Mouse (Mus musculus) frontal cortex, postnatal 25 days (tissue): ENCODE results near the gene Kpna2.
"Not testable (repeated sequence)": the region's sequence is repeated elsewhere in the genome, so short reads cannot be mapped to it uniquely, and the experiment has no call there.

Experiments used
- DNase-seq, 2 experiments: peaks; one replicate each; pipeline ENCODE4 v3.0.0; 2022; ENCODE audit warnings: low spot score in 2 of 2

Kpna2 gene

DNA sequence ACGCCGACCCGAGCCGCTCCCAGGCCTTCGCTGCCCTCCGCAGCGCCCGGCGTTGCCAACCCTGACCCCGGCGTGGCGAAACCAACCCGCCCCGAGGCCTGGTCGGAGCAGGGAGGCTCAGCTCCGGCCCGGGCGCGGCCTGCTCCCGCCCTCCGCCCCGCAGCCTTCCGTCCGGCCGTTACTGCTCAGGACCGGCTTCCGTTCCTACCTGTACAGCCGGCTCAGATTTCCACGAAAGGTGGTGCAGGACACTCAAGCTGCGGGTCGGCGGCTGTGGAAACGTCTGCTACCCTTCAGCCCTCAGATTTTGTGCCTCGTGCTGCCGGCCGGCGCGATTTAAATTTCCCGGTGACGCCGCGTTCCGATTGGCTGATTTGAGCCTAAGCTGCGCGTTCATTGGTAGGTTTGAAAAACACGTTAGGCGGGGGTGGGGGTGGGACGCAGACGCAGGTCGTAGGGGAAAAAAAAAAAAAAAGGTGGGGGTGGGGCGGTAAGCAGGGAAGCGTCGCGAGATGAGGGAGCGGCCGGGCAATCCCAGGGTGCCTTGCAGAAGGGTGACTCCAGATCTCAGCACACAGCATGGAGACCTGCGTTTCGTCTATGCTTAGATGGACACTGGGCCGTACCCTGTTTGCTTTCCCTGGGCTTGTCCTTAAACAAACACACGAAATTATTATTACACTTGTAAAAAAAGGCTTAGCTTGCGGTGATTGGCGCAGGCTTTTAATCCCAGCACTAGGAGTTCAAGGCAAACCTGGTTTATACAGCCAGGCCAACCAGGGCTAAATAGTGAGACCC is at the start of gene Kpna2:
Gene Kpna2, minus strand, starts transcription at position 391 of the 798 bp plus-strand sequence.
- DNase-seq = peak; percentile 79 to 80

DNA sequence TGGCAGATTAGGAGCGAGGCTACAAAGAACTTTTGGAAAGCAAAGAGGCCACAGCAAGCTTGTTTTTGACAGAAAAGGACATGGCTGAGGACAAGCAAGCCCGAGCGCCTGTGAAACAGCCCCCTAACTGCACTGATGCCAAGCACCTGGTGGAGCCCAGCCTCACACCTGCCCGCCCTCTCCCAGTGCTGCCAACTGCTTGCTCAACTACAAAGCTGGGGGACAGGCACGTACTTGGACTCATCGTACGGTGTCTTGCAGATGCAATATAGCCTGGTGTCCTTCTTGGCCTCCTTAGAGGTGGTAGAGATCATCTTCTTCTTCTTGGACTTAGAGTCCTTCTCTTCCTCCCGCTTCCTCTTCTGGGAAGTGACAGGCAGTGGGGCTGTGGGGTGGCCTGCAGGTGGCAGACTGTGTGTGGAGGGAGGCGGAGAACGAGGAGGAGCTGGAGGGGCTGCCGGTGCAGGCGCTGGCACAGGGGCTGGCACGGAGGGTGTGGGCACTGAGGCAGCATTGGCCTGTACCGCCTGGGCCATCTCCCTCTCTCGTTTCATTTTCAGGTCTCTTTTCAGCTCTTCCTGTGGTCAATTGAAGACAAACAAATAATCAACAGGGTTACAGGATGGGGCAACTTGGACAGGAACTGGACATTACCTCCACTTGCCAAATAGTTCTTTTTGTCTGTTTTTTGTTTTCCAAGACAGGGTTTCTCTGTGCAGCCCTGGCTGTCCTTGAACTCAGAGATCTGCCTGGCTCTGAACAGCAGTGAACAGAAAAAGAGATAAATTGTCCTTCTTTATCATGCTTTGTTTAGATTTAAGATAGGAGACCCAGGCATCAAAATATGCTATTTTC is 47.7 kb upstream of the Kpna2 start:
- no peak for DNase-seq

DNA sequence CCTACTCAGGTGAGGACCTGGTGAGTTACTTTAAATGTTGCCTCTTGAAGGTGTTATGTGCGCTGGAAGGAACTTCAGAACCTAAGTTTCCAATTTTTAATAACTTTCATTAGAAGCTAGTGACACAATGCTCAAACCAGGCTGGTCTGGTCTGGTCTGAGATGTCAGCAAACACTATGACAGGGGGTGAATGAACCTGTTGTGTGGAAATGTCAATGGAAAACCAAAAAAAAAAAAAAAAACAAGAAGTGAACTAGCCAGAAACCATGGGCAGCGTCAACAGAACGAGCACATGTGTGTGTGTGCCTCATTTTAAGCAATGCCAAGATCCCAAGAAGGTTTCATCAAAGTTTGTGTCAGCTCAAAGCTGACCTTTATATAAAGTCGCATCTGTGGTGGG is 46.2 kb upstream of the Kpna2 start:
- DNase-seq = no peak

DNA sequence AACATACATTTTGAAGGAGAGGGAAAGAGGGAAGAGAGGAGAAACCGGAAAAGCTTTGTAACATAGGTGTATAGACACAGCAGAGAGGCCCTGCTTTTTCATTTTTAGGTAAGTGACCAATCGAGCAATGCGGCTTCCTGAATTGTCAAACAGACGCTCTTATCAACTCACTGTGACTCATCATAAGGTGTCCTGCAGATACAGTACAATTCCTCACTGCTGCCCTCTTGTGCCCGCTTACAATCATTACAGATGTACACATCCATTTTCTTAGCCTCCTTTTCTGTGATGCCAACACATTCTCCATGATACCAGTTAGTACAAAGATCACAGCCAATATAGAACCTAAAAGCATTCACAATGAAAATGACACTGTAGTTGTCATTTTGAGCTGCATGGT is 45.0 kb upstream of the Kpna2 start:
- DNase-seq = peak in 1 of 2 experiments; percentile 53

DNA sequence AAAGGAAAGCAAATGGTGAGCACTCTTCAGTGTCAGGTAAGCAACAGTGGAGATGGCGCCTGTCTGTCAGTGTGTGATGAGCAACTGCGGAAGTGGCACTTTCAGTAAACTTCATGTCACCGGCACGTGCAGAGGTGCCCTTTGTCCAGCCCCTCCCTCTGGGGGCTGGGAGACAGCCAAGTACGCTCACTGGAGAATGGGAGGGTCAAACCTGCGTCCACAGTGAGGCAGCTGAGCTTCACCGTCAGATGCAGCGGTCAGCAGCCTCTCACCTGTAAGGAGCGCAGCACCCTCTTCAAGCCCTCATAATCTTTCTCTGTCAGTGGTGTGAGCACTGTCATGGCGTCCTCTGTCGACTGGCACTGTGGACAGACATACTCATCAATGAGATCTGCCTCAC is 44.0 kb upstream of the Kpna2 start:
- DNase-seq = no peak

DNA sequence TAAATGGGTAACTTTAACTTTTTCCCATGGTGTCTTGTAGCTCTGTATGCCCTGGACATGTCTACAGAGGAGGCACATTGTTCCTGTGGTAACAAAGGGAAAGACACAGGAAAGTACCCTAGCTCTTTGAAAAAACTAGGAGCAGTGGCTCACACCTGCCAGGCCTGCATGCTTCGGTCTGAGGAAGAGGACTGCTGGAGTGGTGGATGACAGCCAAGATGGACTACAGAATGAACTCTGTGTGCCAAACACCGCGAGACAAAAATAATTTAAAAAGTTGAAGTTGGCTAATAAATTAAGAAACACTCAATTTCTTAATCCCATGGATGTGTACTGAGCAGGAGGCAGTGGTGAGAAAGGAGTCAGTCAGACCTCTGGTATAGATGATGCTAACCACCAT is 42.1 kb upstream of the Kpna2 start:
- DNase-seq = no peak

DNA sequence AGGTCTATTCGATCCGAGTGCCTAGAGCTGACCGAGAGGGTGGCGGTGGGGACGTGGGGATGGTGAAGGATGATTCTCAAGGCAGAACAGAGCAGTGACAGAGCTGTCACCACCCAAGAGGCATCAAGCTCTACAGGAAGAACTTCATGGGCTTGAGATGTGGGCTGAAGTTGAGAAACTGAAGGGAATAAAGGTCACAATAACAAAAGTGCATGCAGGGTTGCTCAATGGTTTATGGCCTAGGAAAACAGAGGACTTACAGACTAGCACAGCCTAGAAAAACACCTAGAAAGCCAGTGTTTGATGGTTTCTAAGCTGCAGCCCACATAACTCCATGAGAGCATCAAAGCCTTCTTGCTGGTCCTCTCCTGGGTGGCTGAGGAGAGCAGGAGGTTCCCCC is 40.1 kb upstream of the Kpna2 start:
- DNase-seq = no peak

DNA sequence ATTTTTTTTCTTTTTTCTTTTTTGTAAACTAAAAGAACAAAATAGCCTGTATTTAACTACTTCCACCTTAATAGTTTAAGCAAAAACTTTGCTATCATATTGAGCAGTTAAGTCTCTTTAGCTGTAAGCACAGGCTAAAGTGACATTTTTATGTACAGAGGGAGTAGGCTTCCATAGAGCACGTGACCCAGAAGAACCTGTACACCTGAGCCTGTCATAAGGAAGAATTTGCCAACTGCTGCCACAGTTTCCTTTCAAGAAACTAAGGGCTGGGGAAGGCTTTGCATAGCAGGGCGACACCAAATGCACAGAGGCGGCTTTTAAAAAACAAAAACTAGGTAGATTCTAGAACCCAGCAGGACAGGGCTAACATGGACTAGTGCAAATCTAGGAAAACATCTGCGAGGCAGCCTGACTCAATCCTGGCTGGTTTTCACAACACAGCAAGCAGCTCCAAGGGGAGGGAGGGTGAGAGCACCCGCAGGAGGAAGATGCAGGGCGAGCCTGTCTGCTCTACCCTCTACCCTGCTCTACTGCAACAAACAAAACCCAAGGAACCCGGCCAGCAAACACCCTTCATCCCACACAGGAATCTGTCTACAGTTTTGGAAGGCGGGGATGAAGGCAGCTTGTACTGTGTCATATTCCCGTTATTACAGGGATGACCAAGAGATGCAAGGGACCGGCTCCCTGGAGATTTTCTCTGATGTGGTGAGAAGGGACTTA is 34.9 kb upstream of the Kpna2 start:
- DNase-seq = no peak

DNA sequence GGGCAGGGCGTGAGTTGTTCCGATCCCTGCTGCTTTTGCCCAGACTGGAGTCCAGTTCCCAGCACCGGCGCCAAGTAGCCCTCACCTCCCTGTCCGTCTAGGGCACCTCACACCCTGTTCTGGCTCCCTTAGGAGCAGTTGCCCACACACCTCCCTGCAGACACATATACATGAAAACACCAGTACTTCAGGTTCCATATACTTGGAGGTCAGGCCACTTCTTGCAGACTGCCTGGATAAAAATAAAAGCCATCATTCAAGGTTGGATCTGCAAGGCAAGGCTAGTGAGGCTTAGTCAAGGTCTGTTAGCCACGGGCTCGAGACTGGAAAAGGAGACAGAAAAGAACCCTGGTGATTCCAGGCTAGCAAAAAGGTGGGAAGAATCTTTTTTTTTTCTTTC is 32.3 kb upstream of the Kpna2 start:
- DNase-seq = no peak

DNA sequence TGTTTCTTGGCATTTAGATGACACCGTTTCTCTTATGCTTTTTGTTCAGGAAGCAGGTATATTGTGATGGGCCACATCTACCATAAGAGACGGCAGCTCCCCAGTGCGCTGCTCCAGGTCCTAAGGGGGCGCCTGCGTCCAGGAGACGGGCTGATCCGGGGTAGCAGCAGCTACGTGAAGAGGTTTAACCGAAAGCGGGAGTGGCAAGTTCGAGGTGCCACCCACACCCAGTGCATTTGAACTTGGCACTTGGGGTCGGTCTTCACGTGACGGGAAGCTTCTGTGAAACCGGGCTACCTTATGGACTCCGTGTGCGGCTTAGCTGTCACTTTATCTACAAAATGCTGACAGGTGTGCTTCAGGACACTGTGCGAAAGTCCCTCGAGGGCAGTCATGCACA is 30.2 kb upstream of the Kpna2 start:
- DNase-seq = no peak

DNA sequence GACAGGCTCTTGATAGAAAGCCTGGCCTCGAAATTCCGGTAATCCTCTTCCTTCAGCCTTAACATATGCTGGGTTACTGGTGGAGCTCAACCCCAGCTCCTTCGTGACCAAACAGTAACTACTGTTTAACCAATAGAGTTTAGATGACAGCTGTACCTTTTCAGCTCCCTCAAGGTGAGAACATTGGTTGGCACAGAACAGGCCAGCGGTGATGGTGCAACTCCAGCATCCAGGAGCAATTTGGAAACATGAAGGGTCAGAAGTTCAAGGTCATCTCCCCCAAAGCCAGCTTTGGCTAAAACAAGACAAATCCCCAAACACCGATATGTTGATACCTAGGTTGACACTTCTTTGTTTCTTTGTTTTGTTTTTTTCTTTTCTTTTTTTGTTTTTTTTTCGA is 29.4 kb upstream of the Kpna2 start:
- DNase-seq = no peak

DNA sequence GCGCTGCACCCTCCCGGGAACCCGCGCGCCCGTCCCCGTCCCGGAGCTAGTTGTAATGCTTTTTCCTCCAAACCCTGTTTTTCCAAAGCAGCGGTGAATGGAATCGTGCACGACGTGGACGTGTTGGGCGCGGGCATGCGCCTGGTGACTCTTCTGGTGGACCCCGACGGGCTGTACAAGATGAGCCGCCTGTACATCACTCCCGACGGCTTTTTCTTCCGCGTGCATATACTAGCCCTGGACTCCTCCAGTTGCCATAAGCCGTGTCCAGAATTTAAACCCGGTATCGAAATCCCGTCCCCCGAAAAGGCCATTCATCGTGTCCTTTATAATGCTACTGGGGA is 28.9 kb upstream of the Kpna2 start:
- no peak for DNase-seq

DNA sequence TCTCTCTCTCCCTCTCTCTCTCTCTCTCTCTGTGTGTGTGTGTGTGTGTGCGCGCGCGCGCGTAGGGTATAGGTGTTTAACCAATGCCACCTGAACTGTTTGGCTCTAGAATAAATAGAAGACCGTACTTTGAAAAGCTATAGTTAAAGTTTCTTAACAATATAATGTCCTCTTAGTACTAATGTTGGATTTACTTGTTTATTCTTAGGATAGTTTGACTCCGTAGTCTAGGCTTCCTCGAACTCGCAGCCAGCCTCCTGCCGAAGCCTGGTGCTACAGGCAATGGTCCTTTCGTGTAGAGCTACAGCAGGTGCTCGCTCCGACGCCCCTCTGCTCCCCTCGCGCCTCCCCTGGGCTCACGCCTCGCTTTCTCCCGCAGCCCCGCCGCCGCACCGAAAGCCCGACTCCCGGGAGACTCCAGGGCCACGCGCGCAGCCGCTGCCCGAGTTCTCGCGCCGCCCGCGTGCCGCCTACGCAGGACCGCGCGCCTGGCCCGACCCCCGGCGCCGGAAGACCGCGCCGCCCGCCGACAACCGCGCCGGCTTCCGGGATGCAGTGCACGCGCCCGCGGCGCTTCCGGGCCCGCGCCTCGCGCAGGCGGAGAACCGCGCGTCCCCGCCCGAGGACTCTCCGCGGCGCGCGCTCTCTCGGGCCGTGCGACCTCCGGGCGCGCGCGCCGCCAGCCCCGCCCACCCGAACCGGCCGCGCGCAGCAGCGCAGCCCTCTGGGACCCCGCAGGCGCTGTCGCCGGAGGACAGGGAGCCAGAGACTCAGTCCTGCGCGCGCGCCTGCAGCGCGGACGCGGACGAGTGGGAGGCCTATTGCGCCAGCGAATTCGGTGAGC is 28.3 kb upstream of the Kpna2 start:
- peak; percentile 61 to 69 for DNase-seq

DNA sequence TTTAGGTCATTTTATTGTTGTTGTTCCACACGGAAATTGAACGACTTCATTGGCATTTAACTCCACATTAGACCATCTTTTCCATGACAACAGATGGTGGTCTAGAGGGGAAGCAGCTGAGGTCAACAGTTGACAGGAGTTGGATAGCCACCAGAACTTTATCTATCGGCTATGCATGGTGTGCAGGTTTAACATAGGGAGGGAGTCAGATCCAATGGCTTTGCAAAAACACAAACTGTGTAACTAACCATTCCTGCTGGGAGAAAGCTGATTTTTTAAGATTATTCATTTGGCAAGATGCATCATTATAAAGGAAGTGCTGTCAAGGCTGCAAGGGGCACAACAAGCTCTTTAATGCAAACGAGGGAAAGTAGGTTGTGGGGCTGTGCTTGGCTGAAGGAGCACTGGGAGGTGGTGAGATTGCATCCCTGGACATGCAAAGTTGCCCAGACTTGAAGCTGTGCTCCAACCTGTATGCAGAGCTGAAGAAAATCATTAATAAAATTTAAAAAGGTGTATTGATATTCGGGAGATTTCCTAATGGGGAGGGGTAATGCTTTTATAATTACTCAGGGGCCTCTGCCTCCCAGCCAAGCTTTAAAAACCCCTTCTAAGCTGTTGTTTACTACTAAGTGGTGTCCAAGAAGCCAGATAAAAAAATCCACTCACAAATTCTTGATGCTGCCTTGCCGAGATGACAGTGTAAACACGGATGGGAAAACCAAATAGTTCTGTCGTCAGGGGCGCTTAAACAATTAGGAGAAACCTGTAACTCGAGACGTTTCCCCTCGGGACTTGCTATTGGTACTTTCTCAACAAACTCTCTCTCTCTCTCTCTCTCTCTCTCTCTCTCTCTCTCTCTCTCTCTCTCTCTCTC is 27.5 kb upstream of the Kpna2 start:
- no peak for DNase-seq

DNA sequence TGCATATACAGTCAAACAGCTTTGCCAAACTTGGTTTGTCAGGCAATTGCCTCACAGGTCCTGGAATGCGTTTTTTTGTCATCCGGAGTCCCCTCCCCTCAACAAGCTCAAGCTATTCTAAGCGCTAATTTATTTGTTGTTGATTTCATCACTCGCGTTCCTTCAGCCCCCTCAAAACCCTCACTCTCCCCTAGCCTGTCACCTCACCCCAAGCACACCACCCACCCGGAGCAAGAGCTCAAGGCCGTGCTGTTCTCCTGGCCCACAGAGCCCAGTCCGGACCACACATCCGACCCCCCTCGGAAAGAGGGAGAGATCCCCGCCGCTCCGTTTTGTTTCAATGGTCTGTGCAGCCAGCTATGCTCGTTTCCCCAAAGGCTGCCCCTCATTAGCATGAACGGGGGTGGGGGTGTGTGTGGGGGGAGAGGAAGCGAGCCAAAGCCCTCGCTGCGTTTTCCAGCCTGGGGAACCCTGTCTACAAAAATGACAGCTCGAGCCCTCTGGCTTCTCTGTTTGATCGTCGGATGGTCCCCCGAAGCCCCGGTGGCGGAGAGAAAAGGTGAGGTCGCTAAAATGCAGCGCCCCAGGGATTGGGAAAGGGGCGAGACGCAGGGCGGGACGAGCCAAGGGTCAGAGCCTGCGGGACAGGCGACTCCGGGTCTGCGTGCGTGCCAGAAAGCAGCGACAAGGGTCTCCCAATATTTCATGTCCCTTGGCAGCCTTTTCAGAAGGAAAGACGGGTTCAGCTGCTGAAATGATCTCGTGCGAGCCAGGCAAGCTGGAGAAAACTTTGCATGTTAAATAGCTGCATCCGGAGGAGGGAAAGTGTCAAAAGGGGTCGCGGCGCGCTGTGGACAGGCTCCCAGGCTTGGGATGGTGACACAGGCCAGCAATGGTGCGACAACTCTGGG is 26.3 kb upstream of the Kpna2 start, which contains the start of gene 1810010H24Rik:
Gene 1810010H24Rik, plus strand, starts transcription at position 271 of the 911 bp plus-strand sequence.
- DNase-seq = no peak

DNA sequence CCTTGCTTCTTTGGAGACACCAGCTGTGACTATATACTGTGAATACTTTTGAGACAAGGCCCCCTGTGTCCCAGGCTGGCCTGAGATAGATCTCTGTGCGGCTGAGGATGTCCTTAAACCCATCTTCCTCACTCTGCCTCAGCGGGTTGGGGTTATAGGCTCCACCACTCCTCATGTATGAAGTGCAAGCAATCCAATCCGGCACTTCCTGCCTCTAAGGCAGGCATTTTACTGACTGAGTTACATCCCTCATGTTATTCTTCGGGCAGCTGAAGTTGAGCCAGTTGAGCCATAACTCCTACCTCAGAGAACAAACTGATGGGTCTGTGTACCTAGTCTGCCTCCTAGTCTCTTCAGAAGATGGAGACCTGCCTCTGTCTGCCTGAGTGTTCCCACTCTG is 25.1 kb upstream of the Kpna2 start:
- no peak for DNase-seq

DNA sequence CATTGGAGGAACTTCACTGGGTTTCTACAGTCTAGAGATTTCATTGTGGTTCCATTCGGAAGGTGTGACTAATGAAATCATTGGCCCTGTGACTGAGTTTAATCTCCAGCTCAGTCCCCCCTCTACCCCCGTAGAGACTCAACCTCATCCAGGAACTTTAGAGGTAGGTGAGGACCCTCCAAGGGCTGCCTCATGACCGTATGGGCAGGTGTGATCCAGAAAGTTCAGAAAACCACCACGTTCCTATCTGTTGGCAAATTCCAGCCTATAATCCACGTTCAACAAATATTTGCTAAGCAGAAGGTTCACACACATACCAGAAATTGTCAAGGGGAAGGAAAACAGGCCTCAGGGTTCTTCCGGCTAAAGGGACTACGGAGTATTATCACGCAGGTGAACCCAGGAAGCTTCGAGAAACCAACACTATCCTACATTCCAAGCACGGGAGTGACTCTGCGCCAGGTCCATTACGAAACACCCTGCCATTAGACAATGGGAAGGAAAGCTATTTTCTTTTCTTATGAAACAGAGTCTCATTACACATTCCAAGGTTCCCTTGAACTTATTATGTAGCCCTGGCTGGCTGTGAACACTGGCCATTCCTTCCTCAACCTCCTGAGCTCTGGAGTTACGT is 22.8 kb upstream of the Kpna2 start:
- DNase-seq = no peak

DNA sequence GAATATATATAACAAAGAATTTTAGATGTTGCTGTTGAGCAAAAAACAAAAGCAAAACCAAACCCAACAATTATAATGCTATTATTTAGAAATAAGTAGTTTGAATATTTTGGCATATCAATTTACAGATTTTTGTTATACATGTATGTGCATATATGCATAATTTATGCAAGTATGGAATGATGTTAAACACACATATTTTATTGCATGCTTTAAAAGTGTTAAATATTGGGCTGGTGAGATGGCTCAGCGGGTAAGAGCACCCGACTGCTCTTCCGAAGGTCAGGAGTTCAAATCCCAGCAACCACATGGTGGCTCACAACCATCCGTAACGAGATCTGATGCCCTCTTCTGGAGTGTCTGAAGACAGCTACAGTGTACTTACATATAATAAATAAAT is 20.4 kb upstream of the Kpna2 start:
- DNase-seq = not testable (repeated sequence)

DNA sequence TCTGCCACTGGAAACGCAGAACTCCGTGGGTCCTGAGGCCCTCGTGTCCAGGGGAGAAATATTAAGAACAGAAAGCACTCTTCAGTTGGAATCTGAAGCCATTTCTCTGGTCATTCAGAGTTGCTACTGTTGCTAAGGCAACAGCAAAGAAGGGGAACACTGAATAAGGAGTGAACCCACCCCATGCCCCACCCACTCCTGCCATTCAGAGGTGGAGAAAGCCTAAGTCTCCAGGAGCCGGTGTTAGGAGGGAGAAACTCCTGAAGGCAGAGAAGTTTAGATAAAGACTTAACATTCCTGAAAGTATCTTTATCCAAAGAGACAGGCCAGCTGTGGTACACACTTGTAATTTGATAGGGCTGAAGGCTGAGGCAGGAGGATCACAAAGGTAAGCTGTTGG is 20.0 kb upstream of the Kpna2 start:
- no peak for DNase-seq
